Mouse (Mus musculus) kidney, embryonic 15.5 days (tissue): ENCODE measurements around the gene Supt6. TPM values are rescaled to one million over a fixed set of nuclear protein-coding genes. Genes with fewer than 3 reads are reported as not detected.
A peak's percentile ranks its signal among the peaks of the same experiment; 100 is the strongest.

ENCODE experiments used
- ATAC-seq: fragments of 200-750 bp; cut with Nextera tagmentation; replicated peaks from 2 replicates; pipeline ENCODE4 v1.8.0; 2017; ENCODE audit warnings: moderate TSS enrichment; ENCODE audit not compliant: low FRiP score
- H3K27ac ChIP-seq: fragments of 300-500 bp; sonication (generic); 2 replicates; pipeline ENCODE4 v1.5.1; 2015; ENCODE audit warnings: mild to moderate bottlenecking, inconsistent platforms
- H3K27me3 ChIP-seq: fragments of 300-500 bp; sonication (generic); 2 replicates; pipeline ENCODE4 v1.6.1; 2015; ENCODE audit warnings: inconsistent platforms
- H3K36me3 ChIP-seq: fragments of 300-500 bp; sonication (generic); 2 replicates; pipeline ENCODE4 v1.6.1; 2015; ENCODE audit warnings: inconsistent platforms
- H3K4me1 ChIP-seq: fragments of 300-500 bp; sonication (generic); 2 replicates; pipeline ENCODE4 v1.6.1; 2015; ENCODE audit warnings: inconsistent platforms
- H3K4me2 ChIP-seq: fragments of 300-500 bp; sonication (generic); 2 replicates; pipeline ENCODE4 v1.6.1; 2015; ENCODE audit warnings: moderate library complexity, mild to moderate bottlenecking, inconsistent platforms
- H3K4me3 ChIP-seq: fragments of 300-500 bp; sonication (generic); replicated peaks from 2 replicates; pipeline ENCODE4 v1.5.1; 2015; ENCODE audit warnings: mild to moderate bottlenecking, inconsistent platforms
- H3K9ac ChIP-seq: fragments of 300-500 bp; sonication (generic); 2 replicates; pipeline ENCODE4 v1.6.1; 2015; ENCODE audit warnings: mild to moderate bottlenecking, inconsistent platforms
- H3K9me3 ChIP-seq: fragments of 300-500 bp; sonication (generic); replicated peaks from 2 replicates; pipeline ENCODE4 v1.6.1; 2016; ENCODE audit warnings: inconsistent platforms
- WGBS: fragments of 180-500 bp; shearing (Covaris S2); methylation state at CpG from one replicate; pipeline ENCODE4 v1.1.7; 2015; ENCODE audit warnings: mixed read lengths; 5-methylcytosine and 5-hydroxymethylcytosine counted together
- microRNA-seq: library from miRNA; unstranded; fragments of <30 nt; microRNA quantifications from one replicate; pipeline ENCODE4, GENCODE M21; 2016
- polyA plus RNA-seq: library from polyadenylated mRNA; unstranded; fragments of >200 nt; fragmentation: Nextera tagmentation; extraction: Ambion mirVana; gene quantifications from 2 replicates; pipeline ENCODE4 v1.2.1, GENCODE M21; 2015

Supt6 gene
- polyA plus RNA-seq, 1 experiment from 2014 or later: 29.4 TPM

GRCm38 (mm10) chr11:78161968-78162367 is 83.8 kb downstream of the Supt6 start:
- Histone ChIP-seq H3K4me1 (peaks cover 67% of the 10 kb centered on the region), H3K4me2 (peak overlapping the region; percentile 88), H3K36me3 (peaks cover 62% of the 10 kb centered on the region), H3K4me3 (peak overlapping the region; percentile 100; the same call in 1 of the 2 replicates), H3K27me3 (no peaks in the 10 kb centered on the region), H3K9me3 (no peaks in the 10 kb centered on the region), H3K9ac (peak overlapping the region; percentile 100; the same call in 1 of the 2 replicates), H3K27ac (peak overlapping the region; percentile 96)
- ATAC-seq: no peak
- 44% methylated on average over 4 of the region's 4 CpGs for WGBS

GRCm38 (mm10) chr11:78161169-78161568 is 84.6 kb downstream of the Supt6 start:
- no peak overlapping the region for H3K9ac ChIP-seq
- no peaks in the 10 kb centered on the region for H3K27me3 ChIP-seq
- peak overlapping the region; percentile 96; the same call in 1 of the 2 replicates for H3K27ac ChIP-seq
- no peaks in the 10 kb centered on the region for H3K9me3 ChIP-seq
- peaks cover 62% of the 10 kb centered on the region for H3K4me1 ChIP-seq
- ATAC-seq: no peak
- no peak overlapping the region for H3K4me2 ChIP-seq
- WGBS: 86% methylated on average over 14 of the region's 14 CpGs
- H3K4me3 ChIP-seq: no peak overlapping the region
- peaks cover 70% of the 10 kb centered on the region for H3K36me3 ChIP-seq

- H3K27ac ChIP-seq: 0 out of 2 replicates have a peak overlapping the region, but pooled peaks have one; percentile 41
- WGBS: 88% methylated on average over 3 of the region's 3 CpGs
These were observed 85.1 kb downstream of the Supt6 start for GRCm38 (mm10) chr11:78160675-78161074.

GRCm38 (mm10) chr11:78160171-78160570 is 85.6 kb downstream of the Supt6 start:
- Histone ChIP-seq H3K36me3 (peaks cover 80% of the 10 kb centered on the region), H3K9ac (no peak overlapping the region), H3K4me1 (peaks cover 55% of the 10 kb centered on the region), H3K4me2 (no peak overlapping the region), H3K9me3 (no peaks in the 10 kb centered on the region), H3K27me3 (no peaks in the 10 kb centered on the region), H3K27ac (peak overlapping the region; percentile 60; the same call in 1 of the 2 replicates), H3K4me3 (no peak overlapping the region)
- ATAC-seq: no peak
- 86% methylated on average over 18 of the region's 18 CpGs for WGBS

More at GRCm38 (mm10) chr11:78160675-78161074, 85.1 kb downstream of the Supt6 start:
- no peak for ATAC-seq
- peaks cover 75% of the 10 kb centered on the region for H3K36me3 ChIP-seq
- H3K4me3 ChIP-seq: no peak overlapping the region
- no peaks in the 10 kb centered on the region for H3K27me3 ChIP-seq
- H3K9ac ChIP-seq: no peak overlapping the region
- peaks cover 57% of the 10 kb centered on the region for H3K4me1 ChIP-seq
- no peaks in the 10 kb centered on the region for H3K9me3 ChIP-seq
- no peak overlapping the region for H3K4me2 ChIP-seq

GRCm38 (mm10) chr11:78159557-78159956 is 86.2 kb downstream of the Supt6 start:
- WGBS: 72% methylated on average over 7 of the region's 7 CpGs
- Histone ChIP-seq H3K9ac (no peak overlapping the region), H3K4me3 (no peak overlapping the region), H3K9me3 (no peaks in the 10 kb centered on the region), H3K4me2 (0 out of 2 replicates have a peak overlapping the region, but pooled peaks have one; percentile 7), H3K4me1 (peaks cover 55% of the 10 kb centered on the region), H3K36me3 (peaks cover 86% of the 10 kb centered on the region), H3K27me3 (no peaks in the 10 kb centered on the region), H3K27ac (peak overlapping the region; percentile 60)
- no peak for ATAC-seq

GRCm38 (mm10) chr11:78159096-78159495 is 86.7 kb downstream of the Supt6 start:
- Histone ChIP-seq H3K4me2 (0 out of 2 replicates have a peak overlapping the region, but pooled peaks have one; percentile 7), H3K4me1 (peaks cover 55% of the 10 kb centered on the region), H3K27ac (peak overlapping the region; percentile 60), H3K9me3 (no peaks in the 10 kb centered on the region), H3K9ac (no peak overlapping the region), H3K4me3 (no peak overlapping the region), H3K36me3 (peaks cover 91% of the 10 kb centered on the region), H3K27me3 (no peaks in the 10 kb centered on the region)
- 0 out of 2 replicates have a peak, but pooled peaks have one; percentile 26 for ATAC-seq
- WGBS: 33% methylated on average over 2 of the region's 2 CpGs

Small RNA genes lying within 50 kb of the gene (microRNA-seq; reads per million reads assigned to microRNA genes)
- gene Mir7653: not detected

Other genes with a start within 250 kb of the Supt6 start
- gene Dhrs13, start 213.7 kb downstream of the Supt6 start, polyA plus RNA-seq: 16.6 and 18.3 TPM in 2 replicates
- gene Flot2, start 208.1 kb downstream of the Supt6 start, polyA plus RNA-seq: 46.1 and 53.2 TPM in 2 replicates
- 34.2 and 38.4 TPM in 2 replicates for gene Eral1, start 165.6 kb downstream of the Supt6 start, polyA plus RNA-seq
- 14.5 and 18.2 TPM in 2 replicates for gene Fam222b, start 151.3 kb downstream of the Supt6 start, polyA plus RNA-seq
- 94.2 and 99.5 TPM in 2 replicates for gene Traf4, start 80.4 kb downstream of the Supt6 start, polyA plus RNA-seq
- 21.1 and 25.0 TPM in 2 replicates for gene Nek8, start 69.3 kb downstream of the Supt6 start, polyA plus RNA-seq
- 28.7 and 31.8 TPM in 2 replicates for gene Tlcd1, start 69.3 kb downstream of the Supt6 start, polyA plus RNA-seq
- gene Rpl23a, start 62.4 kb downstream of the Supt6 start, polyA plus RNA-seq: 1,327 and 1,492 TPM in 2 replicates
- gene Rab34, start 57.6 kb downstream of the Supt6 start, polyA plus RNA-seq: 113 and 132 TPM in 2 replicates
- gene Proca1, start 52.6 kb downstream of the Supt6 start, polyA plus RNA-seq: 3.1 and 4.3 TPM in 2 replicates
- 78.6 and 84.5 TPM in 2 replicates for gene Sdf2, start 241 bp downstream of the Supt6 start, polyA plus RNA-seq
- gene 2610507B11Rik, start 15.8 kb upstream of the Supt6 start, polyA plus RNA-seq: 76.0 and 81.8 TPM in 2 replicates
- gene BC030499, start 44.9 kb upstream of the Supt6 start, polyA plus RNA-seq: 0.32 and 0.43 TPM in 2 replicates
- 43.3 and 47.4 TPM in 2 replicates for gene Spag5, start 55.5 kb upstream of the Supt6 start, polyA plus RNA-seq
- gene Aldoc, start 77.0 kb upstream of the Supt6 start, polyA plus RNA-seq: 6.0 and 6.4 TPM in 2 replicates
- gene Pigs, start 82.4 kb upstream of the Supt6 start, polyA plus RNA-seq: 77.5 and 86.2 TPM in 2 replicates
- gene Unc119, start 97.5 kb upstream of the Supt6 start, polyA plus RNA-seq: 40.2 and 44.9 TPM in 2 replicates
- 0.10 TPM in 1 of 2 replicates, not detected in the other for gene Foxn1, start 140.6 kb upstream of the Supt6 start, polyA plus RNA-seq
- 1.1 and 1.2 TPM in 2 replicates for gene Slc13a2, start 176.2 kb upstream of the Supt6 start, polyA plus RNA-seq
- gene Slc46a1, start 219.7 kb upstream of the Supt6 start, polyA plus RNA-seq: 21.1 and 21.3 TPM in 2 replicates